Mouse (Mus musculus) intestine, embryonic 16.5 days (tissue): ENCODE data around the gene C8g. TPM values are rescaled to one million over a fixed set of nuclear protein-coding genes. Genes with fewer than 3 reads are reported as not detected.

ENCODE experiments used
- ATAC-seq: fragments of 200-750 bp; cut with Nextera tagmentation; 2 replicates; pipeline ENCODE4 v1.8.0; 2017; ENCODE audit warnings: moderate TSS enrichment, moderate library complexity
- H3K27ac ChIP-seq: fragments of 300-500 bp; sonication (generic); 2 replicates; pipeline ENCODE4 v1.5.1; 2014; ENCODE audit warnings: mild to moderate bottlenecking, low read length
- H3K27me3 ChIP-seq: fragments of 300-500 bp; sonication (generic); replicated peaks from 2 replicates; pipeline ENCODE4 v1.6.1; 2014; ENCODE audit warnings: low read length, control low read depth, mixed read lengths; ENCODE audit not compliant: control insufficient read depth, insufficient read depth
- H3K36me3 ChIP-seq: fragments of 300-500 bp; sonication (generic); 2 replicates; pipeline ENCODE4 v1.6.1; 2014; ENCODE audit warnings: low read length, control low read depth; ENCODE audit not compliant: control insufficient read depth, insufficient read depth
- H3K4me1 ChIP-seq: fragments of 300-500 bp; sonication (generic); 2 replicates; pipeline ENCODE4 v1.6.1; 2014; ENCODE audit warnings: low read length, control low read depth, mixed read lengths; ENCODE audit not compliant: control insufficient read depth, insufficient read depth
- H3K4me2 ChIP-seq: fragments of 300-500 bp; sonication (generic); 2 replicates; pipeline ENCODE4 v1.6.1; 2014; ENCODE audit warnings: low read depth, low read length, control low read depth
- H3K4me3 ChIP-seq: fragments of 300-500 bp; sonication (generic); 2 replicates; pipeline ENCODE4 v1.5.1; 2014; ENCODE audit warnings: mild to moderate bottlenecking, low read length
- H3K9ac ChIP-seq: fragments of 300-500 bp; sonication (generic); 2 replicates; pipeline ENCODE4 v1.6.1; 2014; ENCODE audit warnings: low read depth, low read length
- H3K9me3 ChIP-seq: fragments of 300-500 bp; sonication (generic); 2 replicates; pipeline ENCODE4 v1.6.1; 2016; ENCODE audit warnings: low read length, control low read depth; ENCODE audit not compliant: control insufficient read depth
- WGBS: fragments of 180-500 bp; shearing (Covaris S2); extraction: QIAGEN DNeasy Blood & Tissue Kit; methylation state at CpG from one replicate; pipeline ENCODE4 v1.1.7; 2014; 5-methylcytosine and 5-hydroxymethylcytosine counted together
- polyA plus RNA-seq: library from polyadenylated mRNA; unstranded; fragments of >200 nt; fragmentation: Nextera tagmentation; extraction: Ambion mirVana; gene quantifications from 2 replicates; pipeline ENCODE4 v1.2.1, GENCODE M21; 2015

The C8g gene
- polyA plus RNA-seq, 1 experiment from 2014 or later = 8.5 TPM

GRCm38 (mm10) chr2:25488671-25489068 lies 12.8 kb downstream of the C8g start:
- no peak overlapping the region for H3K4me3 ChIP-seq

GRCm38 (mm10) chr2:25487965-25488670 lies 13.4 kb downstream of the C8g start:
- Histone ChIP-seq H3K9ac (peak overlapping the region; percentile 22; the same call in 1 of the 2 replicates), H3K27me3 (no peaks in the 10 kb centered on the region), H3K4me2 (no peak overlapping the region), H3K4me3 (no peak overlapping the region), H3K36me3 (no peaks in the 10 kb centered on the region), H3K27ac (no peak overlapping the region), H3K4me1 (peaks cover 15% of the 10 kb centered on the region), H3K9me3 (no peaks in the 10 kb centered on the region)
- peak; percentile 31 for ATAC-seq
- WGBS = 53% methylated on average over 6 of the region's 6 CpGs

More at GRCm38 (mm10) chr2:25488671-25489068, 12.8 kb downstream of the C8g start:
- Histone ChIP-seq H3K27me3 (no peaks in the 10 kb centered on the region), H3K4me2 (no peak overlapping the region), H3K9ac (no peak overlapping the region), H3K36me3 (no peaks in the 10 kb centered on the region), H3K4me1 (peaks cover 15% of the 10 kb centered on the region), H3K27ac (no peak overlapping the region), H3K9me3 (no peaks in the 10 kb centered on the region)
- WGBS = 78% methylated on average over 7 of the region's 7 CpGs
- ATAC-seq = no peak

DNA sequence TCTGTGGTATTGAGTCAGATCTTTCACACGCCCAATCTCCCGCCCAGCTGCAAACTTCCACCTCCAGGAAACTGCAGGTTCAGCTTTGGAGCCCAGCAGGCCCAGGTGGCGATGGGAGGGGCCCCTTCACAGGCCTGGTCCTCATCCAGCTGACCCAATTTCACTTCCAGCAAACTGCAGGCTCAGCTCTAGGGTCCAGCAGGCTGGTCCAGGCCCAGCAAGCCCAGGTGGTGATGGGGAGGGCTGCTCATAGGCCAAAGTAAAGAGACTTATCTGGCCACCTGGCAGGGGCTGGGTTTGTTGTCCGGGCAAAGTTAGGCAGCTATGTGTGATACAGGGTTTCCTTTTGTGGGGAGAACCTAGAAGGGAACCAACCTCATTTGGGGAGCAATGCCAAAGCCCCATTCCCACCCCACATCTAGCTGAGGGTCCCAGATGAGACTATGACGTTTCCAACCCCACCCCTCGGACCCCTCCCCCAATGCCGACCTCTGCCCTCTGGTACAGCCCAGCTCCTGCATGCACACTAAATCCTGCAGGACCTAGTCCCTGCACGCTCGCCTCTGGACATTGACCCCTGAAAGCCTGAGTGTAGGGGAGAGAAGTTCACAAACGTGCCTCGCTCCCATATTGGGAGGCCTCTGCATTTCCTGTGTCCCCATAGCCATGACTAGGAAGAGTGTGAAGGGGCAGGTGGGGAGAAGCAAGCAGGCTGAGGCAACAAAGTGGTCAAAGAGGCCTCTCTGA lies 16.4 kb downstream of the C8g start:
- peak; percentile 79 for ATAC-seq
- H3K27ac ChIP-seq = peak overlapping the region; percentile 39
- no peak overlapping the region for H3K4me3 ChIP-seq
- H3K9ac ChIP-seq = peak overlapping the region; percentile 29; the same call in 1 of the 2 replicates
- no peaks in the 10 kb centered on the region for H3K9me3 ChIP-seq
- H3K4me2 ChIP-seq = 0 out of 2 replicates have a peak overlapping the region, but pooled peaks have one; percentile 12
- 47% methylated on average over 11 of the region's 11 CpGs for WGBS
- no peaks in the 10 kb centered on the region for H3K36me3 ChIP-seq
- H3K27me3 ChIP-seq = no peaks in the 10 kb centered on the region
- peaks cover 15% of the 10 kb centered on the region for H3K4me1 ChIP-seq

GRCm38 (mm10) chr2:25482969-25483368 lies 18.6 kb downstream of the C8g start:
- Histone ChIP-seq H3K4me1 (peaks cover 12% of the 10 kb centered on the region), H3K27me3 (no peaks in the 10 kb centered on the region), H3K9me3 (no peaks in the 10 kb centered on the region), H3K9ac (no peak overlapping the region), H3K36me3 (no peaks in the 10 kb centered on the region), H3K4me2 (no peak overlapping the region), H3K4me3 (no peak overlapping the region), H3K27ac (no peak overlapping the region)
- no peak for ATAC-seq
- 25% methylated on average over 7 of the region's 7 CpGs for WGBS

DNA sequence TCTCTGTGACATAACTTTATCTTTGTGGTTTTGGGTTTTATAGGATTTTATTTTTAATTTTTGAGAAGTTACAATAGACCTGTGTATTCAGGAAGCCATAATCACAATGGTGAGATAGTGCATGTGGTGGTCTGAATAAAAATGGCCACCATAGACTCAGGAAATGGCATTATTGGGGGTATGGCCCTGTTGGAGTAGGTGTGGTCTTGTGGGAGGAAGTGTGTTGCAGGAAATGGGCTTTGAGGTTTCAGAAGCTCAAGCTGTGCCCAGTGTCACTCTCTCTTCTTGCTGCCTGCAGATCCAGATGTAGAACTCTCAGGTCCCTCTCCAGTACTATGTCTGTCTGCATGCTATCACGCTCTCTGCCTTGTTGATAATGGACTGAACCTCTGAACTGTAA lies 21.0 kb downstream of the C8g start:
- no peak for ATAC-seq
- Histone ChIP-seq H3K4me1 (peaks cover 7% of the 10 kb centered on the region), H3K27ac (no peak overlapping the region), H3K36me3 (no peaks in the 10 kb centered on the region), H3K4me2 (no peak overlapping the region), H3K27me3 (no peaks in the 10 kb centered on the region), H3K4me3 (no peak overlapping the region), H3K9me3 (no peaks in the 10 kb centered on the region), H3K9ac (no peak overlapping the region)
- WGBS = 81% methylated on average over 1 of the region's 1 CpGs

DNA sequence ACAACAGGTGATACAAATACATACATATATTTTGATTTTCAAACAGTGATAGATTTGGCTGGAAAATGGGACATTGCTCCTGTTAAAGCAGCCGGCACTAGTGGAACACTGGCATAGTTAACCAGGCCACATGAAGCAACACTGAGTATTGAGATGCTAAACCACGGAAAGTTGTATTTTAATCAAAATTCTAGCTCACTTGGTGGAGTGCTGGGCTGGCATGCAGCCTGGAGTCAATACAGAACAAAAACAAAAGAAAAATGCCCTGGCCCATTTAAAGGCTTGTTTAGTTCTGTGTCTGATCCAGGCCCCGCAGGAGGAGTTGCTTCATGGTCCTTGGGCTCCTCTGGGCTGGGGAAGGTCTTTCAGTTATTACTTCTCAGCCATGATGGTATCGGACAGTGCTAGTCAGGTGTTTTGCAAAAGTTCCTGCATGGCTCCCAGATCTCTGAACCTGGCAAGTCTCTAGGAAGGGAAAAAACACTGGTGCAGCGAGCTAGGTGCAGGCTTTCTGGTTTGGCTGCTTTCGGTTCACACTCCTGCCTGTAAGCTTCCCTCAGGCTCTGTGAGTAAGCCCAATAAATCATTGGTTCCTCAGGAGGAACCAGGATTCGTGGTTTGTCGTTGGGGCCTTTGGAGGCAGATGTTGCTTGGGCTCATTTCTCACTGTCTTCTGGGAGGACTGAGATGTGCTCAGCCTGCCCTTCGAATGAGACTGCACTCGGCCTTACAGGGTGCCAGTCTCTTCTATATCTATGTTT lies 21.8 kb downstream of the C8g start:
- WGBS = 50% methylated on average over 10 of the region's 10 CpGs
- peak overlapping the region; percentile 48; the same call in 1 of the 2 replicates for H3K27ac ChIP-seq

GRCm38 (mm10) chr2:25477967-25478675 lies 23.4 kb downstream of the C8g start:
- H3K4me3 ChIP-seq = no peak overlapping the region
- H3K4me2 ChIP-seq = no peak overlapping the region
- H3K27me3 ChIP-seq = no peaks in the 10 kb centered on the region
- H3K9ac ChIP-seq = no peak overlapping the region
- no peak for ATAC-seq
- 94% methylated on average over 3 of the region's 3 CpGs for WGBS
- H3K9me3 ChIP-seq = no peaks in the 10 kb centered on the region
- no peaks in the 10 kb centered on the region for H3K36me3 ChIP-seq
- no peaks in the 10 kb centered on the region for H3K4me1 ChIP-seq
- no peak overlapping the region for H3K27ac ChIP-seq

More for the DNA sequence above, 21.8 kb downstream of the C8g start:
- no peaks in the 10 kb centered on the region for H3K4me1 ChIP-seq
- ATAC-seq = peak; percentile 7; the same call in 1 of the 2 replicates
- no peak overlapping the region for H3K4me2 ChIP-seq
- H3K4me3 ChIP-seq = no peak overlapping the region
- H3K9me3 ChIP-seq = no peaks in the 10 kb centered on the region
- H3K36me3 ChIP-seq = no peaks in the 10 kb centered on the region
- H3K27me3 ChIP-seq = no peaks in the 10 kb centered on the region
- no peak overlapping the region for H3K9ac ChIP-seq

- H3K4me1 ChIP-seq = no peaks in the 10 kb centered on the region
- no peak overlapping the region for H3K4me3 ChIP-seq
- H3K36me3 ChIP-seq = no peaks in the 10 kb centered on the region
- 83% methylated on average over 8 of the region's 8 CpGs for WGBS
- H3K4me2 ChIP-seq = no peak overlapping the region
- H3K27me3 ChIP-seq = no peaks in the 10 kb centered on the region
- ATAC-seq = no peak
- no peak overlapping the region for H3K9ac ChIP-seq
- H3K9me3 ChIP-seq = no peaks in the 10 kb centered on the region
- no peak overlapping the region for H3K27ac ChIP-seq
These were observed 24.0 kb downstream of the C8g start for GRCm38 (mm10) chr2:25477541-25477940.
